Mouse (Mus musculus) kidney, postnatal 0 days (tissue): ENCODE measurements around the gene Gm10471. TPM values are rescaled to one million over a fixed set of nuclear protein-coding genes. Genes with fewer than 3 reads are reported as not detected.
"Not testable (repeated sequence)": the region's sequence is repeated elsewhere in the genome, so short reads cannot be mapped to it uniquely, and the experiment has no call there.

ENCODE experiments used
- ATAC-seq: fragments of 200-750 bp; cut with Nextera tagmentation; replicated peaks from 2 replicates; pipeline ENCODE4 v1.8.0; 2017; ENCODE audit warnings: low read depth, moderate number of reproducible peaks, moderate TSS enrichment, moderate library complexity; ENCODE audit not compliant: low FRiP score
- DNase-seq: peaks from one replicate; pipeline ENCODE4 v3.0.0-alpha.2; 2016; ENCODE audit warnings: low spot score
- H3K27ac ChIP-seq: fragments of 300-500 bp; sonication (generic); 2 replicates; pipeline ENCODE4 v1.5.1; 2014; ENCODE audit warnings: mild to moderate bottlenecking
- H3K27me3 ChIP-seq: fragments of 300-500 bp; sonication (generic); 2 replicates; pipeline ENCODE4 v1.6.1; 2014; ENCODE audit warnings: low read length, mixed read lengths; ENCODE audit not compliant: insufficient read depth
- H3K36me3 ChIP-seq: fragments of 300-500 bp; sonication (generic); 2 replicates; pipeline ENCODE4 v1.6.1; 2014; ENCODE audit warnings: low read length, mixed read lengths; ENCODE audit not compliant: insufficient read depth
- H3K4me1 ChIP-seq: fragments of 300-500 bp; sonication (generic); replicated peaks from 2 replicates; pipeline ENCODE4 v1.6.1; 2014; ENCODE audit warnings: antibody characterized with exemption, low read length, mixed read lengths; ENCODE audit not compliant: insufficient read depth
- H3K4me2 ChIP-seq: fragments of 300-500 bp; sonication (generic); 2 replicates; pipeline ENCODE4 v1.6.1; 2014; ENCODE audit warnings: mild to moderate bottlenecking, low read length, moderate library complexity, mixed read lengths
- H3K4me3 ChIP-seq: fragments of 300-500 bp; sonication (generic); replicated peaks from 2 replicates; pipeline ENCODE4 v1.5.1; 2014; ENCODE audit warnings: low read depth, low read length
- H3K9ac ChIP-seq: fragments of 300-500 bp; sonication (generic); 2 replicates; pipeline ENCODE4 v1.6.1; 2014; ENCODE audit warnings: low read depth, low read length
- H3K9me3 ChIP-seq: fragments of 300-500 bp; sonication (generic); replicated peaks from 2 replicates; pipeline ENCODE4 v1.6.1; 2016; ENCODE audit warnings: low read length, inconsistent platforms, mixed read lengths
- CTCF ChIP-seq: IDR thresholded peaks from 2 replicates; pipeline ENCODE4 v1.5.1; 2016; ENCODE audit warnings: antibody characterized with exemption, low read depth, mild to moderate bottlenecking, moderate library complexity
- WGBS: fragments of 180-500 bp; shearing (Covaris S2); extraction: QIAGEN DNeasy Blood & Tissue Kit; methylation state at CpG from one replicate; pipeline ENCODE4 v1.1.7; 2014; 5-methylcytosine and 5-hydroxymethylcytosine counted together
- polyA plus RNA-seq: library from polyadenylated mRNA; unstranded; fragments of >200 nt; fragmentation: Nextera tagmentation; extraction: Ambion mirVana; gene quantifications from 2 replicates; pipeline ENCODE4 v1.2.1, GENCODE M21; 2015

The Gm10471 gene
- polyA plus RNA-seq = not detected in 2 replicates

- not testable (repeated sequence) for H3K9me3 ChIP-seq, H3K36me3 ChIP-seq, H3K9ac ChIP-seq, DNase-seq, H3K4me3 ChIP-seq, H3K4me2 ChIP-seq, H3K27ac ChIP-seq, H3K27me3 ChIP-seq, H3K4me1 ChIP-seq, ATAC-seq
- 72% methylated on average over 1 of the region's 1 CpGs for WGBS
Observed at GRCm38 (mm10) chr5:26089191-26089590, at the start of gene Gm10471. Gm10471 (minus strand) TSS chr5:26089291.

- not testable (repeated sequence) for H3K36me3 ChIP-seq, H3K4me1 ChIP-seq, H3K27me3 ChIP-seq, H3K27ac ChIP-seq, H3K9ac ChIP-seq, H3K9me3 ChIP-seq, H3K4me3 ChIP-seq, H3K4me2 ChIP-seq, DNase-seq, ATAC-seq
- no CpG with 5 or more reads among the region's 3 CpGs for WGBS
Observed at GRCm38 (mm10) chr5:26121321-26121720, 32.2 kb upstream of the Gm10471 start, which contains the start of gene Gm10220. Gm10220 (minus strand) TSS chr5:26121421.

- WGBS = no CpG with 5 or more reads among the region's 3 CpGs
- H3K4me3 ChIP-seq, H3K27ac ChIP-seq, H3K4me1 ChIP-seq, H3K4me2 ChIP-seq, H3K36me3 ChIP-seq, H3K9me3 ChIP-seq, ATAC-seq, H3K27me3 ChIP-seq, H3K9ac ChIP-seq, DNase-seq: not testable (repeated sequence)
Observed at GRCm38 (mm10) chr5:26105262-26105661, 16.2 kb upstream of the Gm10471 start, which contains the start of gene 5031410I06Rik. 5031410I06Rik (minus strand) TSS chr5:26105362.

GRCm38 (mm10) chr5:26079023-26079422 is 10.1 kb downstream of the Gm10471 start:
- H3K27me3 ChIP-seq, H3K36me3 ChIP-seq, H3K27ac ChIP-seq, H3K4me3 ChIP-seq, H3K9ac ChIP-seq, H3K4me2 ChIP-seq, ATAC-seq, H3K9me3 ChIP-seq, H3K4me1 ChIP-seq: not testable (repeated sequence)
- DNase-seq = peak; percentile 1

GRCm38 (mm10) chr5:26070716-26071115 is 18.4 kb downstream of the Gm10471 start:
- no peak overlapping the region for H3K27ac ChIP-seq
- no peaks in the 10 kb centered on the region for H3K36me3 ChIP-seq
- H3K4me2 ChIP-seq = no peak overlapping the region
- ATAC-seq (no peak), DNase-seq (no peak)
- H3K9me3 ChIP-seq = no peaks in the 10 kb centered on the region
- no peaks in the 10 kb centered on the region for H3K4me1 ChIP-seq
- TF ChIP-seq CTCF = no peak
- H3K4me3 ChIP-seq = no peak overlapping the region
- H3K27me3 ChIP-seq = no peaks in the 10 kb centered on the region
- WGBS = 90% methylated on average over 24 of the region's 24 CpGs
- H3K9ac ChIP-seq = no peak overlapping the region

- not testable (repeated sequence) for H3K4me3 ChIP-seq, H3K36me3 ChIP-seq, H3K9me3 ChIP-seq, H3K4me1 ChIP-seq, H3K27ac ChIP-seq, DNase-seq, H3K27me3 ChIP-seq, ATAC-seq, H3K9ac ChIP-seq, H3K4me2 ChIP-seq
- WGBS = no CpG with 5 or more reads among the region's 2 CpGs
Observed at GRCm38 (mm10) chr5:26058481-26058880, 30.6 kb downstream of the Gm10471 start, which contains the start of gene Gm7347. Gm7347 (minus strand) TSS chr5:26058581.

GRCm38 (mm10) chr5:26039458-26039857 is 49.6 kb downstream of the Gm10471 start, which contains the start of gene Speer4a:
Speer4a (minus strand) TSS chr5:26039558.
- not testable (repeated sequence) for H3K4me2 ChIP-seq, DNase-seq, ATAC-seq, H3K9ac ChIP-seq, H3K4me3 ChIP-seq, H3K36me3 ChIP-seq, H3K9me3 ChIP-seq, H3K27ac ChIP-seq, H3K4me1 ChIP-seq, H3K27me3 ChIP-seq
- WGBS = 76% methylated on average over 2 of the region's 2 CpGs

Other genes starting within 250 kb of the Gm10471 start
- not detected in 2 replicates for gene Gm21663, start 146.9 kb downstream of the Gm10471 start, polyA plus RNA-seq
- not detected in 2 replicates for gene Gm21671, start 134.9 kb downstream of the Gm10471 start, polyA plus RNA-seq
- not detected in 2 replicates for gene Gm21680, start 116.6 kb downstream of the Gm10471 start, polyA plus RNA-seq
- gene Gm21698, start 100.6 kb downstream of the Gm10471 start, polyA plus RNA-seq = not detected in 2 replicates
- gene Gm1979, start 84.5 kb downstream of the Gm10471 start, polyA plus RNA-seq = 0.05 TPM in 1 of 2 replicates, not detected in the other
- not detected in 2 replicates for gene Gm5862, start 66.4 kb downstream of the Gm10471 start, polyA plus RNA-seq
- gene Speer4a, start 49.7 kb downstream of the Gm10471 start, polyA plus RNA-seq = not detected in 2 replicates
- not detected in 2 replicates for gene Gm7347, start 30.7 kb downstream of the Gm10471 start, polyA plus RNA-seq
- gene 5031410I06Rik, start 16.1 kb upstream of the Gm10471 start, polyA plus RNA-seq = not detected in 2 replicates
- gene Gm10220, start 32.1 kb upstream of the Gm10471 start, polyA plus RNA-seq = not detected in 2 replicates
- not detected in 2 replicates for gene Gm7361, start 168.4 kb upstream of the Gm10471 start, polyA plus RNA-seq